Mouse (Mus musculus): ENCODE results near the gene Tjap1. TPM values are rescaled to one million over a fixed set of nuclear protein-coding genes. Genes with fewer than 3 reads are reported as not detected.

Gene Tjap1
- polyA plus RNA-seq, 1 experiment from 2014 or later = 35.7 TPM

GRCm38 (mm10) chr17:46265918-46266618 is 16.8 kb downstream of the Tjap1 start:
- H3K27me3 ChIP-seq = no peaks in the 10 kb centered on the region
- H3K9me3 ChIP-seq = no peaks in the 10 kb centered on the region
- H3K9ac ChIP-seq = no peak overlapping the region
- peaks cover 65% of the 10 kb centered on the region for H3K36me3 ChIP-seq
- no peak overlapping the region for H3K4me2 ChIP-seq
- 34% methylated on average over 14 of the region's 14 CpGs for WGBS
- peak; percentile 49 for ATAC-seq (ENCODE audit: low read depth)
- no peak overlapping the region for H3K27ac ChIP-seq (replicated peaks)
- H3K4me3 ChIP-seq = no peak overlapping the region
- no peaks in the 10 kb centered on the region for H3K4me1 ChIP-seq (replicated peaks)

GRCm38 (mm10) chr17:46265502-46265901 is 17.3 kb downstream of the Tjap1 start:
- Histone ChIP-seq H3K9me3 (no peaks in the 10 kb centered on the region), H3K27ac (replicated peaks) (no peak overlapping the region), H3K4me1 (replicated peaks) (no peaks in the 10 kb centered on the region), H3K9ac (no peak overlapping the region), H3K27me3 (no peaks in the 10 kb centered on the region), H3K36me3 (peaks cover 68% of the 10 kb centered on the region), H3K4me2 (no peak overlapping the region), H3K4me3 (no peak overlapping the region)
- WGBS = 88% methylated on average over 12 of the region's 12 CpGs
- no peak for ATAC-seq (ENCODE audit: low read depth)

- Histone ChIP-seq H3K27me3 (no peaks in the 10 kb centered on the region), H3K4me3 (no peak overlapping the region), H3K9me3 (no peaks in the 10 kb centered on the region), H3K4me1 (replicated peaks) (no peaks in the 10 kb centered on the region), H3K4me2 (no peak overlapping the region), H3K36me3 (peaks cover 85% of the 10 kb centered on the region), H3K9ac (0 out of 2 replicates have a peak overlapping the region, but pooled peaks have one; percentile 3), H3K27ac (replicated peaks) (no peak overlapping the region)
- 76% methylated on average over 5 of the region's 5 CpGs for WGBS
- no peak for ATAC-seq (ENCODE audit: low read depth)
Observed at GRCm38 (mm10) chr17:46262201-46262694, 20.6 kb downstream of the Tjap1 start.

- Histone ChIP-seq H3K4me1 (replicated peaks) (peaks cover 9% of the 10 kb centered on the region), H3K9me3 (no peaks in the 10 kb centered on the region), H3K9ac (no peak overlapping the region), H3K27ac (replicated peaks) (no peak overlapping the region), H3K36me3 (peaks cover 84% of the 10 kb centered on the region), H3K27me3 (peaks cover 7% of the 10 kb centered on the region), H3K4me3 (no peak overlapping the region), H3K4me2 (no peak overlapping the region)
- no peak for ATAC-seq (ENCODE audit: low read depth)
- WGBS = 93% methylated on average over 17 of the region's 17 CpGs
Observed at GRCm38 (mm10) chr17:46259675-46260074, 23.2 kb downstream of the Tjap1 start.

GRCm38 (mm10) chr17:46258279-46259053 is 24.4 kb downstream of the Tjap1 start:
- no peak overlapping the region for H3K27ac ChIP-seq (replicated peaks)
- peaks cover 17% of the 10 kb centered on the region for H3K4me1 ChIP-seq (replicated peaks)
- no peak for ATAC-seq (ENCODE audit: low read depth)
- H3K9me3 ChIP-seq = no peaks in the 10 kb centered on the region
- H3K9ac ChIP-seq = no peak overlapping the region; the same call in 1 of the 2 replicates
- H3K4me3 ChIP-seq = no peak overlapping the region
- H3K4me2 ChIP-seq = no peak overlapping the region
- peaks cover 72% of the 10 kb centered on the region for H3K36me3 ChIP-seq
- peaks cover 7% of the 10 kb centered on the region for H3K27me3 ChIP-seq
- 90% methylated on average over 30 of the region's 30 CpGs for WGBS

- H3K9ac ChIP-seq = peak overlapping the region; percentile 86
- peak overlapping the region; percentile 77 for H3K4me3 ChIP-seq
- no peaks in the 10 kb centered on the region for H3K9me3 ChIP-seq
- peaks cover 62% of the 10 kb centered on the region for H3K36me3 ChIP-seq
- H3K27me3 ChIP-seq = peaks cover 7% of the 10 kb centered on the region
- peaks cover 27% of the 10 kb centered on the region for H3K4me1 ChIP-seq (replicated peaks)
- no peak for ATAC-seq (ENCODE audit: low read depth)
- H3K4me2 ChIP-seq = peak overlapping the region; percentile 98
- H3K27ac ChIP-seq (replicated peaks) = no peak overlapping the region
- 33% methylated on average over 6 of the region's 6 CpGs for WGBS
Observed at GRCm38 (mm10) chr17:46255147-46255546, 27.7 kb downstream of the Tjap1 start.

GRCm38 (mm10) chr17:46254106-46254505 is 28.7 kb downstream of the Tjap1 start:
- peaks cover 38% of the 10 kb centered on the region for H3K4me1 ChIP-seq (replicated peaks)
- H3K4me3 ChIP-seq = peak overlapping the region; percentile 77
- no peaks in the 10 kb centered on the region for H3K9me3 ChIP-seq
- peaks cover 7% of the 10 kb centered on the region for H3K27me3 ChIP-seq
- peaks cover 62% of the 10 kb centered on the region for H3K36me3 ChIP-seq
- H3K4me2 ChIP-seq = peak overlapping the region; percentile 98
- ATAC-seq (ENCODE audit: low read depth) = peak; percentile 61
- peak overlapping the region; percentile 86 for H3K9ac ChIP-seq
- WGBS = 1% methylated on average over 52 of the region's 54 CpGs
- H3K27ac ChIP-seq (replicated peaks) = peak overlapping the region; percentile 81

- peak; percentile 92 for ATAC-seq (ENCODE audit: low read depth)
- Histone ChIP-seq H3K9ac (peak within 1 kb of the TSS; percentile 86), H3K4me1 (replicated peaks) (peaks cover 43% of the 10 kb centered on the region), H3K36me3 (peaks cover 57% of the 10 kb centered on the region), H3K27ac (replicated peaks) (peak within 1 kb of the TSS; percentile 81), H3K4me2 (peak within 1 kb of the TSS; percentile 98), H3K27me3 (peaks cover 7% of the 10 kb centered on the region), H3K9me3 (no peaks in the 10 kb centered on the region), H3K4me3 (peak within 1 kb of the TSS; percentile 77)
- WGBS = 2% methylated on average over 48 of the region's 48 CpGs
Observed at GRCm38 (mm10) chr17:46253452-46254084, 29.3 kb downstream of the Tjap1 start, which contains the start of gene Lrrc73. Gene Lrrc73, plus strand, starts transcription at chr17:46253531.

- Histone ChIP-seq H3K4me3 (peak overlapping the region; percentile 77), H3K27me3 (peaks cover 7% of the 10 kb centered on the region), H3K27ac (replicated peaks) (peak overlapping the region; percentile 81), H3K36me3 (peaks cover 50% of the 10 kb centered on the region), H3K4me1 (replicated peaks) (peaks cover 45% of the 10 kb centered on the region), H3K9ac (peak overlapping the region; percentile 86; the same call in 1 of the 2 replicates), H3K9me3 (no peaks in the 10 kb centered on the region), H3K4me2 (peak overlapping the region; percentile 98)
- 56% methylated on average over 14 of the region's 14 CpGs for WGBS
- ATAC-seq (ENCODE audit: low read depth) = peak; percentile 1; the same call in 1 of the 2 replicates
Observed at GRCm38 (mm10) chr17:46252571-46253451, 30.0 kb downstream of the Tjap1 start.

- H3K27me3 ChIP-seq = peaks cover 7% of the 10 kb centered on the region
- H3K27ac ChIP-seq (replicated peaks) = no peak overlapping the region
- no peak overlapping the region for H3K9ac ChIP-seq
- peaks cover 36% of the 10 kb centered on the region for H3K36me3 ChIP-seq
- H3K4me2 ChIP-seq = no peak overlapping the region
- peaks cover 56% of the 10 kb centered on the region for H3K4me1 ChIP-seq (replicated peaks)
- H3K4me3 ChIP-seq = no peak overlapping the region
- WGBS = 86% methylated on average over 7 of the region's 7 CpGs
- H3K9me3 ChIP-seq = no peaks in the 10 kb centered on the region
- no peak for ATAC-seq (ENCODE audit: low read depth)
Observed at GRCm38 (mm10) chr17:46251174-46251573, 31.7 kb downstream of the Tjap1 start.

- Histone ChIP-seq H3K36me3 (peaks cover 66% of the 10 kb centered on the region), H3K4me3 (peak overlapping the region; percentile 81), H3K27me3 (no peaks in the 10 kb centered on the region), H3K9ac (peak overlapping the region; percentile 97), H3K9me3 (no peaks in the 10 kb centered on the region), H3K27ac (replicated peaks) (peak overlapping the region; percentile 86), H3K4me2 (peak overlapping the region; percentile 95), H3K4me1 (replicated peaks) (peaks cover 39% of the 10 kb centered on the region)
- ATAC-seq (ENCODE audit: low read depth) = peak; percentile 60; the same call in 1 of the 2 replicates
- under 1% methylated on average over 37 of the region's 37 CpGs for WGBS
Observed at GRCm38 (mm10) chr17:46248189-46248522, 34.7 kb downstream of the Tjap1 start.
